Mouse (Mus musculus) C2C12 (cell line): ENCODE data around the gene Tdrd12. TPM values are rescaled to one million over a fixed set of nuclear protein-coding genes. Genes with fewer than 3 reads are reported as not detected.

Experiments
- H3K27me3 ChIP-seq: one replicate; pipeline ENCODE4 v1.6.1; 2011; ENCODE audit not compliant: control insufficient read depth, insufficient read depth, insufficient read length
- H3K36me3 ChIP-seq: one replicate; pipeline ENCODE4 v1.6.1; 2011; ENCODE audit not compliant: control insufficient read depth, insufficient read depth
- H3K4me3 ChIP-seq: one replicate; pipeline ENCODE4 v1.5.1; 2011; ENCODE audit warnings: mild to moderate bottlenecking, control low read depth; ENCODE audit not compliant: poor library complexity, insufficient read depth, severe bottlenecking
- H3K79me2 ChIP-seq: one replicate; pipeline ENCODE4 v1.6.1; 2011; ENCODE audit not compliant: control insufficient read depth, insufficient read depth
- H3K79me3 ChIP-seq: one replicate; pipeline ENCODE4 v1.6.1; 2011; ENCODE audit warnings: low read depth, control low read depth
- H3ac ChIP-seq: one replicate; pipeline ENCODE3; 2011; ENCODE audit warnings: low read depth; ENCODE audit not compliant: control insufficient read depth, insufficient read length
- CEBPB ChIP-seq: IDR thresholded peaks from one replicate; pipeline ENCODE4 v1.6.1; 2011; ENCODE audit warnings: low read depth, mild to moderate bottlenecking, control low read depth, moderate library complexity
- CTCF ChIP-seq: IDR thresholded peaks from one replicate; pipeline ENCODE4 v1.5.1; 2011; ENCODE audit not compliant: control insufficient read depth, insufficient read depth, insufficient read length
- FOSL1 ChIP-seq: IDR thresholded peaks from one replicate; pipeline ENCODE4 v1.8.0; 2011; ENCODE audit warnings: mild to moderate bottlenecking, low read length; ENCODE audit not compliant: poor library complexity, insufficient read depth, severe bottlenecking
- MAX ChIP-seq: IDR thresholded peaks from one replicate; pipeline ENCODE4 v1.6.1; 2011; ENCODE audit warnings: mild to moderate bottlenecking, control low read depth
- MYOD1 ChIP-seq: IDR thresholded peaks from one replicate; pipeline ENCODE4 v1.6.1; 2011; ENCODE audit warnings: low read depth; ENCODE audit not compliant: control insufficient read depth, insufficient read length
- MYOG ChIP-seq: IDR thresholded peaks from one replicate; pipeline ENCODE4 v1.6.1; 2011; ENCODE audit not compliant: control insufficient read depth, insufficient read length; ENCODE audit errors: extremely low read depth
- USF1 ChIP-seq: IDR thresholded peaks from one replicate; pipeline ENCODE4 v1.6.1; 2011; ENCODE audit warnings: low read depth, mild to moderate bottlenecking, control low read depth, moderate library complexity
- long read RNA-seq, 2 experiments: library from polyadenylated mRNA; unstranded; transcript quantifications; one replicate each; pipeline ENCODE4 v2.0.0; 2019 to 2020
- polyA plus RNA-seq: library from polyadenylated mRNA; unstranded; fragments of >200 nt; fragmentation: generic; extraction: Trizol; gene quantifications from one replicate; pipeline ENCODE4 v1.2.1, GENCODE M21; 2012; ENCODE audit warnings: missing spikeins

Tdrd12 gene
- not detected for polyA plus RNA-seq
- long read RNA-seq, experiment 1, result 0 reads
- long read RNA-seq, experiment 2, partial matches to known transcripts, result 0 of 1 reads
- long read RNA-seq, experiment 2, other reads (novel, unspliced or antisense), result 1 of 1 reads

DNA sequence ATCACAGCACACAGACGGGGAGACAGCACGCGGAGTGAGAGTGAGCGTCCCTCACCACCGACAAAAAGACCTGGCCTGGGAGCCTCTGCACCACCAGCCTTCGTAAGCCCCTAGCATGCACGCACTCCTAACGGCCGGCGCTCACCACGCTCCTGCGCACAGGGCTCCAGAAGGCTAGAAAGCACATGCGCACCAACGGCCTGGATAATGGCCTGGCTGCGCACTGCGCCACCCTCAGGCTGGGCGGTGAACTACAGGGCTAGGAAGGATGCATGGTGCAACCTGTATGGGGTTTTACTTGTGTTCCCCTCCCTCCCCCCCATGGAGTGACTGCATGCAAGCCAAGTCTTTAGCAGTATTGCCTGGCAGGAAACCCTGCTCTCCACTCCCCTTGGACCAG lies at the start of gene Tdrd12:
TSS of gene Tdrd12 (minus strand) at position 184 of the 400 bp plus-strand sequence.
- no peaks in the 10 kb centered on the region for H3K79me2 ChIP-seq
- H3K79me3 ChIP-seq, result no peaks in the 10 kb centered on the region
- TF ChIP-seq FOSL1 (no peak), MAX (no peak), MYOD1 (no peak), CEBPB (no peak), USF1 (no peak), MYOG (no peak), CTCF (no peak)
- no peak within 1 kb of the TSS for H3ac ChIP-seq
- no peak within 1 kb of the TSS for H3K4me3 ChIP-seq
- H3K27me3 ChIP-seq, result no peaks in the 10 kb centered on the region
- no peaks in the 10 kb centered on the region for H3K36me3 ChIP-seq

GRCm38 (mm10) chr7:35586906-35587445 lies 49.4 kb upstream of the Tdrd12 start:
- H3K79me2 ChIP-seq, result peaks cover 29% of the 10 kb centered on the region
- TF ChIP-seq CEBPB, result no peak
- no peak for TF ChIP-seq MYOD1
- TF ChIP-seq MAX, result no peak
- no peak for TF ChIP-seq MYOG
- no peak for TF ChIP-seq FOSL1
- TF ChIP-seq CTCF, result no peak
- TF ChIP-seq USF1, result no peak
- H3K27me3 ChIP-seq, result peaks cover 17% of the 10 kb centered on the region
- H3K36me3 ChIP-seq, result no peaks in the 10 kb centered on the region
- H3ac ChIP-seq, result peak overlapping the region; percentile 63
- H3K79me3 ChIP-seq, result peaks cover 7% of the 10 kb centered on the region
- peak overlapping the region; percentile 60 for H3K4me3 ChIP-seq

DNA sequence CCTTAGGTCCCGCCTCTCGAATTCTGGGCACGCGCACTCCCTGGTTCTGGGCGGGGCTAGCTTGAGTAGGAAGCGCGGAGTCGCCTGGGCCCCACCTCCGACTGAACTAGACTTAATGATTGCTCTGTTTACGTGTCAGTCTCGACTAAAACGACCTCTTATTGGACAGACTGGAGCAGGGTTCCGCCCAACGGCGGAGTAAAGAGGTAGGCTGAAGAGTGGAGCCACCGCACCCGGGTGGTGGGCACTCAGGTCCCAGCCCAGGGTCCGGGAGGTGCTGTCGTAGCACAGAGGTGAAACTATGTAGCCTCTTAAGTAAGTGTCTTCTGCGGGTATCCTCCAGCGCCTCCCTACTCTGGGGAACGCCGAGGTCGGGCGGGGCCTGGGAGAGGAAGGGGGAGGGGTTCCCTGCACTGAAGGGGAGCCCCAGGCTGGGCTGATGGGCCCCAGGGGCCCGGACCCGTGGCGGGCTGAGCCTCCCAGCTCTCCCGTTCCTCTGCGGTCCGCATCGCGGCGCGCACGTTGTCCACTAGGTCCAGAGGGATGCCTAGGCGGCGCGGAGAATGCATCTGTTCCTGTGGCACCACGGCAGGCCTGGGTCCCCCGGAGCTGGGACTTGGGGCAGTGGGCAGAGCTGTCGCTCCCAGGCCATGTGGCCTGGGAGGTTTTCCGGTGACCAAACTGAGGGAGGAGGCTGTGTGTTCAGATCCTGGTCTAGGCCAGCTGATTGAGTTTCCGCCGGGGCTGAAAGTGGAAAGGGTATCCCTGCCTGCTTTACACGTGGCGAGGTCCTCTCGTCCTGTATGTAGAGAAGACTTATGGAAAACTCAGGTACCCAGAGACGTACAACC lies 48.7 kb upstream of the Tdrd12 start, which contains the start of gene Ankrd27:
TSS of gene Ankrd27 (plus strand) at position 190 of the 851 bp plus-strand sequence.
- TF ChIP-seq USF1 (no peak), MAX (no peak), MYOG (no peak), CTCF (no peak), FOSL1 (no peak), MYOD1 (no peak), CEBPB (no peak)
- Histone ChIP-seq H3K79me2 (peaks cover 29% of the 10 kb centered on the region), H3K36me3 (no peaks in the 10 kb centered on the region), H3ac (peak within 1 kb of the TSS; percentile 63), H3K27me3 (peaks cover 17% of the 10 kb centered on the region), H3K79me3 (peaks cover 7% of the 10 kb centered on the region), H3K4me3 (peak within 1 kb of the TSS; percentile 60)

DNA sequence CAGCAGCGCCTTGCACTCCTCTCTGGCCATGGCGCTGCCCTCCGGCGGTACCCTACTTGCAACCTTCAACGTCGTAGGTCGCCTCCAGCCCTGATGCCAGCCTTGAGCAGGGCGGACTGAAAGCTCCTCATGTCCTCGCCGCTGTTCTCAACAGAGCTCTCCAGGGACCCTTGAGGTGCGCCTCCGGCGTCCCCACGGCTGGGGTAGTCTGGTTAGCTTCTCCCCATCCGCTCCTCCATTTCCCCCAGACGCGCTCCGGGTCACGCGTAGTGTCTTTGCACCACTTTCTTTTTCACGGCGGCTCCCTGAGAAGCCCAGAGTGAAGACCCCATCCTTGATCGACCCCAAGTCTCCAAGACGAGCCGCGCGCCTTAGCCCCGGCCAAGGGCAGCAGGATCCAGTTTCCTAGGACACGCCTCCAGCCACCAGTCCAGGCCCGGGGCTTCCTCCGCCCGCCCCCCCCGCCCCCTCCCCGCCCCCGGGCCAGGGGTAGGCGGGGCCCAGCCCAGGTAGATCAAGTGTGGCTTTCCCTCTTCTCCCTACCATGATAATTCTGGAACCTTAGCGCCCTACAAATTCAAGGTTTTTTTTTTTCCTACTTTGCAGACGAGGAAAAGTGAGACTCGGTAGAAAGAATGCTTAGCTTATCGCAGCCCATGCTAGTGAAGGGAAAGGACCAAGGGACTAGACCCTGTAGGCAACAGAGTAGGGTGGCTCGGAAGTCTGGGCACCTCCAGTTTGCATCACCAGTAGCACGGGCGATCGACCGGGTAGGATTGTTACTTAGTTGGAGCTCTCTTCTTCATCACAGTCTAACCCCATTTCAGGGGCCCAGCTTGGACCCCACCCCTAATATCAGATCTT lies 47.9 kb upstream of the Tdrd12 start, which contains the start of gene Rgs9bp:
TSS of gene Rgs9bp (minus strand) at position 392 of the 864 bp plus-strand sequence.
- Histone ChIP-seq H3K79me3 (peaks cover 7% of the 10 kb centered on the region), H3ac (peak within 1 kb of the TSS; percentile 63), H3K4me3 (peak within 1 kb of the TSS; percentile 60), H3K36me3 (no peaks in the 10 kb centered on the region), H3K27me3 (peaks cover 21% of the 10 kb centered on the region), H3K79me2 (peaks cover 29% of the 10 kb centered on the region)
- TF ChIP-seq CTCF, result no peak
- no peak for TF ChIP-seq MYOD1
- no peak for TF ChIP-seq CEBPB
- TF ChIP-seq USF1, result no peak
- no peak for TF ChIP-seq MAX
- TF ChIP-seq FOSL1, result no peak
- TF ChIP-seq MYOG, result no peak

GRCm38 (mm10) chr7:35584786-35585190 lies 47.2 kb upstream of the Tdrd12 start:
- TF ChIP-seq CTCF, result no peak
- TF ChIP-seq MYOD1, result no peak
- no peak for TF ChIP-seq CEBPB
- no peak for TF ChIP-seq FOSL1
- TF ChIP-seq USF1, result no peak
- TF ChIP-seq MAX, result no peak
- no peak for TF ChIP-seq MYOG
- Histone ChIP-seq H3K4me3 (peak overlapping the region; percentile 11), H3K79me3 (peaks cover 7% of the 10 kb centered on the region), H3ac (no peak overlapping the region), H3K27me3 (peaks cover 22% of the 10 kb centered on the region), H3K36me3 (no peaks in the 10 kb centered on the region), H3K79me2 (peaks cover 29% of the 10 kb centered on the region)
